Mouse (Mus musculus) adrenal gland, adult 2 months (tissue): ENCODE measurements around the gene Mras. TPM values are rescaled to one million over a fixed set of nuclear protein-coding genes. Genes with fewer than 3 reads are reported as not detected.

ENCODE experiments used
- DNase-seq: peaks from one replicate; pipeline ENCODE4 v3.0.0; 2021
- long read RNA-seq: library from polyadenylated mRNA; stranded (forward); transcript quantifications from one replicate; pipeline ENCODE4 v2.0.0, GENCODE M21; 2021
- polyA plus RNA-seq: library from polyadenylated mRNA; depleted of rRNA; stranded (reverse); fragments of >200 nt; gene quantifications from 2 replicates; pipeline ENCODE4 v1.2.3, GENCODE M21; 2012; rRNA removed
- total RNA-seq, 2 experiments: library from RNA; stranded (reverse); gene quantifications; 2 replicates each; pipeline ENCODE4 v1.2.3; 2021

The Mras gene
- total RNA-seq (10 to 100 TPM; 61.0 to 61.1 TPM), polyA plus RNA-seq (31.4 and 33.1 TPM in 2 replicates)
- long read RNA-seq, full-length matches to known transcripts, result 52 of 58 reads
- long read RNA-seq, partial matches to known transcripts, result 1 of 58 reads
- long read RNA-seq, other reads (novel, unspliced or antisense), result 5 of 58 reads

DNA sequence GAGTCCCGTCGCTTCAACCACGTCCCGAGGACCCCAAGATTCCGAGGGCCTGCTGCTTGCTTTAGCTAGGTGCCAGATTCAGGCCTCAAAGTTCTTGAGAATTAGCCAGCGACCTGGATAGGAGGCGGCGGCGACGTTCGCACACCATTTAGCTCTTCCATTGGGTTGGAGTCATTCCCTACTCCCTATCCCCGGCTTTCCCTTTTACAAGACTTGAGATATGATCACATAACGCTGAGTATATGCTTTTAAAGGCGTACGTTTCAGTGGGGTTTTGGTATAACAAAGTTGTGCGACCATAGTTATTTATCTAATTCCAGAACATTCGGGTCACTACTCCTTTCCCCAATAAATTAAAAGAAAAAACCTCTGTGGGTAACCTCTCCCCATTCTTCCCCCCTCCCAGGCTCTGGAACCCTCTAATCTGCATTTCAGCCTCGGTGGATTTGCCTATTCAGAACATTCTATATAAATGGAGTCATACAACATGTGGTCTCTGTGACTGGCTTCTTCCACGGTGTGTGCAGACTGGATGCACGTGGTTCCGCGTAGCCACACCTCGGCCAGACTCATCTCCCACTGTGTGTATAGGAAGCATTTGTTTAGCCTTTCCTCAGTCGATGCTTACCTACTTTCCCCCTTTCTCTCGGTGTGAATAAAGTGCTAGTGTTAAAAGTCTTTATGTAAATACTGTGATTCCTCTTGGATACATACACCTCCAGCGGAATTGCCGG is at the start of gene Mras:
Gene Mras (minus strand): TSS at position 351 of the 734 bp plus-strand sequence.
- DNase-seq, result peak; percentile 42

DNA sequence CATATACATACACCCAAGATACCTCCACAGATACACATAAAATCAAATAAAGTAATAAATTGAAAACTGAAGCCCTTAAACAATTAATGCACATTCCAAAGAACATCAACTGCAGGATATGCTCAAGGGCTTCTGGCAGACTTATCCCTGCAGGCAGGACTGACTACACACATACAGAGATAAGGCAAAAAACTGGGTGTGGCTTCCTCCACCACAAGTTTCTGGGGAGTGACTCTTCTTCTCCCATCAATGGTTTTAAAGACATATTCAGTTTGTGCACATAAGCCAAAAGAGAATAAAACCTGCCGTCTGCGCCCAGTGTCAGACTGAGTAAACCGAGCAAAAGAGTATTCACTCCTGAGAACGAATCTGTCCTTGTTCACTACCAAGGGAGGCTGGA is 48.0 kb upstream of the Mras start:
- no peak for DNase-seq

DNA sequence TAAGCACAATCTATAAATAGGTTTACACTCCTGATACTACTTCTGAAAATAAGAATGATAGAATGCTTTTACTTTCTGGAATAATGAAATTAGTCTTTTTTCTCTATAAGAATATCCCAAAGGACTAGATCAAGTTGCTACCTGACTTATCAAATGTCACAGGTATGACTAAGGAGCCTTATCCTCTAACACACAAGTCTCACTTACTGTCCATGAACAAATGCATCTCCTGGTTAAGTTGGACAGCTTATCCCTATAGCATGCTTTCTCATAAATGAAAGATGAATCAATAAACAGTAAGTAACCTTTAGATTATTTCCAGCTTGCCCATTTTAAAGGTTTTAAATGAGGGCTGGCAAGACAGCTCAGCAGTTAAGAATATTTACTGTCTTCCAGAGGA is 47.5 kb upstream of the Mras start:
- DNase-seq, result no peak

DNA sequence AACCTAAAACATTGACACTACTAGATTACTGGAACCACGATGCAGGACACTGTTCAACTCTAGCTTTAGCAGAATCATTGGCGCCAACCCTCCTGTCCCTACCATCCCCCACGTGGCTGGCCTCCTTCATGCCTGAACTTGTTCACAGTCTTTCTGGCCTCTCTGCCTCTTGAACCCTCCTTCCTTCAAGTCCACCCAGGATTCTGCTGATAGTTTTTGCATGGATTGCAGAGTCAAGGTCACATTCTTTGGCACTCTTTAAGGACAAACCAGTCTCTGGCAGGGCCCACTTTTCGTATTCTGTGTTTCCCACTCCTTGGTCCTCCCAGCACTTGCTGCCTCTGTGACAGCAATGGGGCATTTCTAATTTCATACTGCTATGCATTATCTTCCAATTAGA is 46.0 kb upstream of the Mras start:
- peak; percentile 62 for DNase-seq

- peak; percentile 35 for DNase-seq
Observed at GRCm38 (mm10) chr9:99480764-99481163, 43.6 kb upstream of the Mras start.

- no peak for DNase-seq
Observed at GRCm38 (mm10) chr9:99479181-99479711, 42.1 kb upstream of the Mras start.

DNA sequence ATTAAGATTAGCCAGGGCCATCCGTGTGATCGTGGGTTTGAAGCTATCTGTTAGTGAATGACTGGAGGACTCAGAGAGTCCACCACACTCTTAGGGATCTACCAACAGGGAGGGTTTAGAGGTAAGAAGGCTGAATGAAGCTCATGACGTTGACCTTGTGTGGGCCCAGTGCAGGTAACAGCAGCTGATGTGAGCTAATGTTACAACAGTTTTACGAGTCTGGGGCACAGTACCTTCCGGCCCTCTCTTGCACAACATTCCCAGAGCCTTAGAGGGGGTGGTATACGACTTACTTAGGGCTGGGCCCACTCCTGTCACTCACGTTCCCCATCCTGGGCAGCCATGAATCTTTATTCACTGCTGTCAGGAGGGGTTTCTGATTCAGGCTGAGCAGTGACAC is 34.2 kb upstream of the Mras start:
- no peak for DNase-seq

DNA sequence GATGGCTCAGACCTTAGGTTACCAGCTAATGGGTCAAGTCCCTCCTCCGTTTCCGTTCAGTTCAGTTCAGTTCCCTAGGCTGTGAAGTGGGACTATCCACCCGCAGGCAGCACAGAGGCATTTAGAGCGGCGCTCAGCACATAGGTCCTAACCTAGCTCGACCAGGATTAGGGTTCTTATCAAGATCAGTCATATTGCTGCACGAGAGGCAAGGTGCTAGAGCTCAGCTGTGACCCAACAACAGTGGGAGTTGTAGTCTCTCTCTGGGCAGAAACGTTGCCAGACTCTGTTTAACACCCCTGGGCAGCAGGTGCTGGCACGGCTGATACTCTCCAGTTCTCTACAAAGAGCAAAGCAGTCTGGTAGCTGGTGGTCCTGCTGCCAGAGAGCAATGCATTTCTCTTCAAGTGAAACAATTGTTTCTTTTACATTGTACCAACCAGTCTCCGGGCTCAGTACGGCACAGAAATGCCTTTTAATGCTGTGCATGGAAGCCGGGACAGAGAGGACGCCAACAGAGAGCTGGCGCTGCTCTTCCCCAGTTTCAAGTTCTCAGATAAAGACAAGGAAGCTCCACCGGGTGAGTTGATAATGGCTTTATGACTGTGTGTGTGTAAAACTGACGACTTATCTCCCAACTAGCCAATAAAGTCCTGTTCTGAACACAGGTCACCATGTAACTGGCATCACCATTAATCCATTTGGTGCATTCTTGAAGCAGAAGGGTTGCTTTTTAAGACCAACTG is 33.3 kb upstream of the Mras start:
- no peak for DNase-seq

DNA sequence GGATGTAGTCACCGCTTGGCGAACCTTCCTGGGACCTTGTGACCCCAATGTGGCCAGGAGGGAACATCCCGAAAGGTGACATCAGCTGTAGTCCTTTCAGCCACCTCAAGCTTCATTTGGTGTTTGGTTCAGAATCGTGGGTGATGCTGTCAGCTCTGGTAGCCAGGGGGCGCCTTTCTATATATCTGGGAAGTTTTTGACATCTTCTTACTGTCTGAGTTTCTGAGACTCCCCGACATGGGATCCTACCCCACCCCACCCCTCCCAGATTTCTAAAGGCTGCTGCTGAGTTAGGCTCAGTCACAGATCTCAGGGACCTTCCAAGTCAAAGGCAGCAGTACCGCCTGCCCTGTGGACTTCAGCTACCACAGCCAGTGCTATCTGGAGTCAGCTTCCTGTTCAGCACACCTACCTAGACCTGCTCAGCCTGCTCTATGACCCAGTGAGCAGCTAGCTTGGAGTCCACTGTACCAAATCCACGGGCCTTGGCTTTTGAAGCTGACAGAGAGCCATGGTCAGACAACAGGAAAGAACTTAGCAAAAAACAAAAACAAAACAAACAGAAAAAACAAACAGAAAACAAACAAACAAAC is 32.6 kb upstream of the Mras start:
- DNase-seq, result peak; percentile 46

DNA sequence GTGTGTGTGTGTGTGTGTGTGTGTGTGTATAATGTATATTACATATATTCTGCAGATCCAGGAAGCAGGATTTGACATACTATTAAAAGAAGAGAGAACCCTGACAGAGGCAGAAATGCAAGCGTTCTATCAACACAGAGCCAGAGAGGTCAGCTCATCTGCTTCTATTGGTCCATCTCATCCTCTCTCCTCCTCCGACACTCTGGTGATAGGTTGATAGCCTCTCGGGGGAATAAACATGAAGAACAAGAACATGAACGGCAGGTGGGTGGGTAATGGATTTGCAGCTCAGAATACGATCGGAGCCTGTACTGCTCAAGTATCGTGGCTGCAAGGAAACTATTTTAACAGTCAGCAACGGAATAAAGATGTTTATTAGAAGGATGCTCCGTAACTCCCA is 31.4 kb upstream of the Mras start:
- DNase-seq, result no peak

GRCm38 (mm10) chr9:99464876-99465275 is 27.7 kb upstream of the Mras start:
- no peak for DNase-seq

DNA sequence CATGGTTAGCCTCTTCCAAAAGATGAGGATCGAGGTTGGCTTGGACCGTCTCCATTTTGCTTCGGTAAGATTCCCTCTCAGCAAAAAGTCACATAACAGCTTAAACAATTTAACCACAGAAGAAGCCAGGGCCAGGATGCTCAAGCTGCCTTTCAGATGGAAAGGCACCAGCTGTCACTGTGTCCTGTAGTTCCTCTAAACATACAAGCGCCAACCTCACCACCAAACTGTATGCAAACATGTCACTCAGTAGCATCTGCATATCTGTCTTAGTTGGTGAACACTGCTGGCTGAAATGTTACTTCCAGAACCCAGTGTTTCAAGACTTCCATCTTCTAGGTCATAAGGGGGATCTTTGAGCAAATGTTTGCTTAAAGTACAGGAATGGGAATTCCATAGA is 22.5 kb upstream of the Mras start:
- no peak for DNase-seq

- peak; percentile 68 for DNase-seq
Observed at GRCm38 (mm10) chr9:99458529-99459208, 21.5 kb upstream of the Mras start.

DNA sequence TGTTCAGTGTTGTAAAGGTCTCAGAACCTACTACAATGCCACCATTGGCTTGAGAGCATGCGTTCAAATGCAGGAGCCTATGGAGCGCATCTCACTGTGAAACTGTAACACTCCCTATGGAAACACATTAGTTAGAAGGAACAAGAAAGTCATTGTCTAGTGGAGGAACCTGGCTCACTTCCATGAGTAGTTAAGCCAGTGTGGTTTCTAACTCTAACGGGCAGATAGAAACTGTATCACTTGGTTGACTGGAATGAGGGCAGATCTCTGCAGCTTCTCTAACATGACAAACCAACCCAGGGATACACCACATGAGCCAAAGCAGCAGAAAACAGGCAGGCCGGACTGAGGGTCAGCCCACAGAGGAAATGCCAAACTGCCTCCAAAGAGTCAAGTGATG is 17.0 kb upstream of the Mras start:
- DNase-seq, result no peak

GRCm38 (mm10) chr9:99451161-99451560 is 14.0 kb upstream of the Mras start, which contains the start of gene Nme9:
Gene Nme9 (plus strand): TSS chr9:99451475.
- DNase-seq, result no peak

GRCm38 (mm10) chr9:99449886-99450647 is 12.9 kb upstream of the Mras start:
- peak; percentile 33 for DNase-seq

- no peak for DNase-seq
Observed at GRCm38 (mm10) chr9:99447323-99447722, 10.1 kb upstream of the Mras start.

GRCm38 (mm10) chr9:99446259-99446658 is 9.1 kb upstream of the Mras start:
- no peak for DNase-seq

- DNase-seq, result peak; percentile 40
Observed at GRCm38 (mm10) chr9:99444590-99445178, 7.5 kb upstream of the Mras start.

GRCm38 (mm10) chr9:99441647-99442433 is 4.7 kb upstream of the Mras start:
- no peak for DNase-seq
